ENCODE assay signal across 8 mouse cellular contexts in genomic region chr3:135212658-135213350, GRCm38 (mm10). TPM values are rescaled to one million over a fixed set of nuclear protein-coding genes. Genes with fewer than 3 reads are reported as not detected.
A peak's percentile ranks its signal among the peaks of the same experiment; 100 is the strongest.
DNase-seq lines count a peak whose midpoint lies in the region; ATAC-seq lines count a peak whose summit lies in the region.

No protein-coding gene starts in this region.

- H3K9ac ChIP-seq in embryonic facial prominence, embryonic 13.5 days: peak overlapping the region; percentile 89
- H3K9ac ChIP-seq in limb, embryonic 12.5 days (replicated peaks): peak overlapping the region; percentile 77
- peak overlapping the region; percentile 51 for H3K9ac ChIP-seq in neural tube, embryonic 15.5 days (replicated peaks)

- DNase-seq in frontal cortex, adult 2 months (ENCODE audit: extremely low spot score in 1 of 2, low spot score in 1 of 2): no peak
- DNase-seq in 3T3-L1 (ENCODE audit: low read depth, low spot score): peak; percentile 58
- DNase-seq in thymus, postnatal 36 days: no peak

- no peak overlapping the region for H3K27ac ChIP-seq in embryonic facial prominence, embryonic 13.5 days
- H3K27ac ChIP-seq in limb, embryonic 12.5 days: peak overlapping the region; percentile 82; the same call in 1 of the 2 replicates
- H3K27ac ChIP-seq in neural tube, embryonic 15.5 days (replicated peaks): no peak overlapping the region

- no peaks in the 10 kb centered on the region for H3K27me3 ChIP-seq in embryonic facial prominence, embryonic 13.5 days
- H3K27me3 ChIP-seq in limb, embryonic 12.5 days: no peaks in the 10 kb centered on the region
- no peaks in the 10 kb centered on the region for H3K27me3 ChIP-seq in neural tube, embryonic 15.5 days (replicated peaks)

- peaks cover 26% of the 10 kb centered on the region for H3K4me1 ChIP-seq in embryonic facial prominence, embryonic 13.5 days
- peaks cover 9% of the 10 kb centered on the region for H3K4me1 ChIP-seq in limb, embryonic 12.5 days (replicated peaks)
- peaks cover 14% of the 10 kb centered on the region for H3K4me1 ChIP-seq in neural tube, embryonic 15.5 days

- no peaks in the 10 kb centered on the region for H3K9me3 ChIP-seq in embryonic facial prominence, embryonic 13.5 days
- no peaks in the 10 kb centered on the region for H3K9me3 ChIP-seq in limb, embryonic 12.5 days
- no peaks in the 10 kb centered on the region for H3K9me3 ChIP-seq in neural tube, embryonic 15.5 days (replicated peaks)

- peaks cover 17% of the 10 kb centered on the region for H3K36me3 ChIP-seq in embryonic facial prominence, embryonic 13.5 days
- H3K36me3 ChIP-seq in limb, embryonic 12.5 days: peaks cover 18% of the 10 kb centered on the region
- no peaks in the 10 kb centered on the region for H3K36me3 ChIP-seq in neural tube, embryonic 15.5 days

- under 1% methylated on average over 26 of the region's 26 CpGs for WGBS in embryonic facial prominence, embryonic 13.5 days
- under 1% methylated on average over 26 of the region's 26 CpGs for WGBS in limb, embryonic 12.5 days
- under 1% methylated on average over 26 of the region's 26 CpGs for WGBS in neural tube, embryonic 15.5 days

- peak; percentile 51 for ATAC-seq in frontal cortex, adult (ENCODE audit: low TSS enrichment)
- ATAC-seq in embryonic facial prominence, embryonic 13.5 days (ENCODE audit: insufficient number of reproducible peaks, insufficient read depth, low FRiP score, low TSS enrichment, low read depth): peak; percentile 17; the same call in 1 of the 2 replicates
- ATAC-seq in limb, embryonic 12.5 days (ENCODE audit: insufficient number of reproducible peaks, insufficient read depth, low FRiP score, low TSS enrichment, low read depth): no peak
- ATAC-seq in neural tube, embryonic 15.5 days (ENCODE audit: low FRiP score): peak; percentile 62
- no peak for ATAC-seq in activated CD4-positive, CD25-positive, alpha-beta regulatory T cell, adult 4 months

- peak overlapping the region; percentile 92 for H3K4me3 ChIP-seq in embryonic facial prominence, embryonic 13.5 days
- peak overlapping the region; percentile 96 for H3K4me3 ChIP-seq in limb, embryonic 12.5 days (replicated peaks)
- peak overlapping the region; percentile 82 for H3K4me3 ChIP-seq in neural tube, embryonic 15.5 days (replicated peaks)

- peak overlapping the region; percentile 77 for H3K4me2 ChIP-seq in embryonic facial prominence, embryonic 13.5 days
- H3K4me2 ChIP-seq in limb, embryonic 12.5 days: peak overlapping the region; percentile 83
- H3K4me2 ChIP-seq in neural tube, embryonic 15.5 days: peak overlapping the region; percentile 97

RNA-seq across cellular contexts. Expression of gene Cenpe, which starts 0.5 kb away (rescaled TPM):
- 0.48 and 0.86 TPM in 2 replicates for polyA plus RNA-seq in frontal cortex, adult 2 months (2012; rRNA removed)
- 33.4 and 34.1 TPM in 2 replicates for polyA plus RNA-seq in embryonic facial prominence, embryonic 13.5 days (2015; fragmentation: Nextera tagmentation; extraction: Ambion mirVana)
- polyA plus RNA-seq in limb, embryonic 12.5 days (2016; fragmentation: Nextera tagmentation; extraction: Ambion mirVana): 39.5 and 39.8 TPM in 2 replicates
- polyA plus RNA-seq in neural tube, embryonic 15.5 days (2015; fragmentation: Nextera tagmentation; extraction: Ambion mirVana): 2.9 and 7.9 TPM in 2 replicates
- polyA plus RNA-seq in activated CD4-positive, CD25-positive, alpha-beta regulatory T cell, adult 4 months (2017; shearing (Covaris generic)): 10 to 100 TPM in 1 of 2 experiments, 1 to 10 TPM in 1; 9.3 to 10.8 TPM

Comparison
In these comparisons a context has a peak if more than half of its experiments do, and no peak if none do; other contexts are left out.
1. ATAC-seq: peak in frontal cortex, adult (single experiment), embryonic facial prominence, embryonic 13.5 days (single experiment) and neural tube, embryonic 15.5 days (single experiment); none in limb, embryonic 12.5 days (single experiment) and activated CD4-positive, CD25-positive, alpha-beta regulatory T cell, adult 4 months (single experiment).
2. Peak in every context shown above with its lines, with median percentiles within 50 percentile points of each other: H3K4me2 ChIP-seq, H3K4me3 ChIP-seq and H3K9ac ChIP-seq.